17 mouse cellular contexts compared by ENCODE assay signal in the genomic region with DNA sequence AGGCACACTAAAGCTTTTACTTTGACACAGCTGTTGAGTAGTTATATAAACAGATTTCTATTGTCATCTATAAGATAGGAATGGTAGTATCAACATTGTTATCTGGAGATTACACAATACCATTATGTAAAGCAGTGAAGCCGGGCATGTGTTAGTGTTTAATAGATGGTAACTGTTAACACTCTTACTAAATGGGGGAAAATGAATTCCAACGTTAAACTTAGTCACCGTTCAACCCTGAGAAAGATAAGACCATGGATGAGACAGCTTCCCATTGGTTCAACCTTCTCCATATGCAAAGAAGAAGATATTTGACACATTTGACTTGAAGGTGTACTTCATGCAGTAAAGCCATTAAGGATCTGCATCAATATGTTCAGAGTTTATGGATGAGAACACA.
"Had no signal": no experiment of that assay in that cellular context is flagged by ENCODE, and none has a peak within 500 bp of the region (broad histone marks: within the 10 kb centered on the region; RNA-seq: fewer than 3 reads in every experiment).

No protein-coding gene starts in this region.

- DNase-seq: retina, postnatal 1 day; right cerebral cortex, adult 18-20 months; right cerebral cortex, postnatal 14 days; right cerebral cortex, postnatal 25 days; right cerebral cortex, postnatal 4 days; spleen, adult 18-20 months; thymus, adult 18-20 months; thymus, adult 2 months; thymus, postnatal 14 days; thymus, postnatal 25 days; thymus, postnatal 36 days; thymus, postnatal 4 days had no signal

- H3K9me3 ChIP-seq: neural tube, embryonic 12.5 days; neural tube, embryonic 13.5 days; neural tube, embryonic 15.5 days; stomach, embryonic 15.5 days had no signal

- H3K27me3 ChIP-seq: stomach, embryonic 15.5 days had no signal

- H3K36me3 ChIP-seq: neural tube, embryonic 13.5 days; neural tube, embryonic 15.5 days; stomach, embryonic 15.5 days had no signal

- H3K9ac ChIP-seq: neural tube, embryonic 12.5 days; neural tube, embryonic 13.5 days; neural tube, embryonic 15.5 days; stomach, embryonic 15.5 days had no signal

- H3K27ac ChIP-seq: neural tube, embryonic 12.5 days; neural tube, embryonic 13.5 days; neural tube, embryonic 15.5 days; stomach, embryonic 15.5 days; stomach, postnatal 0 days had no signal

- H3K4me3 ChIP-seq: neural tube, embryonic 12.5 days; neural tube, embryonic 13.5 days; neural tube, embryonic 15.5 days; stomach, embryonic 15.5 days had no signal
